Mouse (Mus musculus) skeletal muscle tissue, adult 2 months (tissue): ENCODE measurements around the gene Cacnb2.

Source experiments
- DNase-seq: peaks from one replicate; pipeline ENCODE4 v3.0.0-alpha.2; 2012; ENCODE audit warnings: low read depth, low spot score

Gene Cacnb2

DNA sequence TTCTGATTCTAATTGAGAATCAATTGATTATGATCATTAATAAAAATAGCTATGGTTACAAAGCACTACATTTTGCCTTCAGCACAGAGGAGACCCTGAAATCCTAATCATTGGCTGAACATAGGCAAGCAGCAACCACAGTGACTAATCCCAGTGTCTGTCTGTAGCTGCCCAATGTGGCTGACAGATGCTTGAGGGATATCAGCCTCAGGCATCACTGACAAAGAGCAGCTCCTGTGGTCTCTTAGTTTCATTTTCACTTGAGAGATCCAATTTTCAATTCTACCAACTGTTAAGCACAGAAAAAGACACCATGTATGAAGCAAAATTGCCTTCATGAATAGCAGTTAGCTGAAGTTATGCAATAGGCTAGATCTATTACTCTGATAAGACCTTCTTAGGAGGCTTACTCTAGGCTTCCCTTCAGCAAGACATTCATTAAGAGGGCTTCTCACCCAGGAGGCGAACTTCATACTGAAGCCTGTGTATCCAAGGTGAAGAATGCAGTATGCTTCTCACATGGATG is 358.1 kb downstream of the Cacnb2 start:
- no peak for DNase-seq

DNA sequence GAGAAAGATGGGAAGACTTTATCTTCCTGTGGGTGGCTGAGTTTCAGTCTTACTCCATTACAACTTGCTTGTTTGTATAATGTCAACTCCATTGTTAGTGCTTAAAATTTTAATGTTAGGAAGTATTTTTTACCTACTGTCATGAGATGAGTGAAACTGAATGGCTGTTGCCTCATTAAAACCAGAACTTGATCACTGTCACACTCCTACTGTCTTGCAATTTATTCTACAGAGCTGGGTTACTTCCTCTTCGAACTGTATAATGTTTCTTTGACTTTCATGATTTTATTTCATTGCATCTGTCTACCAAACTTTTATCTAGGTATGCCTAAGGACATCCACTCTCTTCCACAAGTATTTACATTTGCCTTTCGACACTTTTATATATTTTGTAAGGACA is 358.6 kb downstream of the Cacnb2 start:
- DNase-seq, result no peak

DNA sequence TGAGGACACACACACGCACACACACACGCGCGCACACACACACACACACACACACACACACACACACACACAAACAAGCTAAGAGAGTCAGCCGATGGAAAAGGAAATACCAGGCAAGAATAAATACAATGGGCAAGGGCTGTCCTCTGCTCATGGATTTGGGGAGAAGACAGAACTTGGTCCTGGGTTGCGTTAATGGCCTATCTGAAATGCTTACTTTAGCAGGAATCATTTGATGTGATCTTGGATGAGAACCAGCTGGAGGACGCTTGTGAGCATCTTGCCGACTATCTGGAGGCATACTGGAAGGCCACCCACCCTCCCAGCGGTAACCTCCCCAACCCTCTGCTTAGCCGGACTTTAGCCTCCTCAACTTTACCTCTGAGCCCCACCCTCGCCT is 381.1 kb downstream of the Cacnb2 start:
- no peak for DNase-seq

DNA sequence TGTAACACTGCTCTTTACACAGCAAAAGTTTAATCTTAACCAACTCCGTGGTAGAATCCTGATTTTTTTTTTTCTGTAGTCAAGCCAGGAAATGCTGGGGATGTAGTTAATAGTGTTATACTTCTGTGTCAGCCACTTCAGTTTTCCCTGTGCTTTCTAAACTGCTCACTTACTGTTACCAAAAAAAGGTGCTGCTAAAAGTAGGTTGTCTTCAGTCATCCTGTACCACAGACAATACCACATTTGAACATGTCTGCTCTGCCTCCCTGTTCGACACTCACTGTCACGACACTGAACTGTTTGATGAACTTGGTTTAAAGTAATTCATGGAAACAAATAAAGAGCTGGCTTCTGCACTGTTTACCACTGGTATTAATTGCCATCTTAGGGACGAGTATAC is 385.6 kb downstream of the Cacnb2 start:
- no peak for DNase-seq

DNA sequence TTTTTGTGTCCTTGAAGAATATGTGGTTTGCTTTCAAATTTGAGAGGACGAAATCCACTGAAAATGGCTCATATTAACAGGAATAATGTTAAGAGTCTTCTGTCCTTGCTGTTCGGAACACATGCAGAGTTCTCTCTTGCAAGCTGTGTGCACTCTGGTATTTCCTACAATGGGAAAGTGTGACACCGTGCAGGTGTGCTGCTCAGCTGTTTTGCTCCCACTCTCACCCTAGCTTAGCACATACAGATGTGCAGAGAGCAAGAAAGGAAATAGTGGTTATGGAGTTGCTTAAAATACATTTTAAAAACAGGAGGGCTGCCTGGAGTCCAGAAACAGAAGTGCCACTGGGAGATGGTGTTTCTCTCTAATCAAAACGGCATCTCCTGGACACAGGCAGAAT is 386.5 kb downstream of the Cacnb2 start:
- no peak for DNase-seq

DNA sequence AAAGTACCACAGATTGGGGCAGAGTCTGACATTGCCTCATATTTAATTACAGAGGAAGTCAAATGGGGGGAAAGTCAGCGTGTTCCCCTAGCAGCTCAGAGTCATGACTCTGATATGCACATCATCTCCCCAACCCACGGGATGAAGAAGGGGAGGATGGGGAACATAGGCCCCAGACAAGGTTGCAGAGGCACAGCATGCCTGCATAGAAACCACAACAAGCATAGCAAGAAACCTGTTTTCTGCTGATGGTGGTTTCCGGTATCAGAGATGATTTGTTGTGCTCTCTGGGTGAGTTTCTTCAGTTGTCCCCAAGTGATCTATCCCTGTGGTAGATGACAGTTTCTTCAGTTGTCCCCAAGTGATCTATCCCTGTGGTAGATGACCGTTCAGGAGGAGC is 389.6 kb downstream of the Cacnb2 start:
- no peak for DNase-seq

DNA sequence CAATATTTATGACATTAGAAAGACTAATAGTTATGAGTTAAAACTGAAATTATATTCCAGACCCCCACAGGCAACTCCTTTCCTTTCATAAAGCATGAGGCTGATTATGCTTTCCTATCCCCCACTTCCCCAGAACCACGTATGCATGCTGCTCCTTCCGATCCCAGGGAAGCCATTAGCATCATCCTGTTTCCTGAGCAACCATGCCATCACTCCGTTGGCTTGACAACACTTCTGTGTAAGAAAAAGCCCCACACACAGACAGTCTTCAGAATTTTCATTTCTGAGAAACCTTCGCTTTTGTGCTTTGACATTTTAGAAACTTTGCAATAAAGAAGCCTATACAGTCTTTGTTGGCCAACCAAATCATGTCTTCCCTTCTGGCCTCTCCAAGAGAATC is 393.1 kb downstream of the Cacnb2 start:
- DNase-seq, result no peak

DNA sequence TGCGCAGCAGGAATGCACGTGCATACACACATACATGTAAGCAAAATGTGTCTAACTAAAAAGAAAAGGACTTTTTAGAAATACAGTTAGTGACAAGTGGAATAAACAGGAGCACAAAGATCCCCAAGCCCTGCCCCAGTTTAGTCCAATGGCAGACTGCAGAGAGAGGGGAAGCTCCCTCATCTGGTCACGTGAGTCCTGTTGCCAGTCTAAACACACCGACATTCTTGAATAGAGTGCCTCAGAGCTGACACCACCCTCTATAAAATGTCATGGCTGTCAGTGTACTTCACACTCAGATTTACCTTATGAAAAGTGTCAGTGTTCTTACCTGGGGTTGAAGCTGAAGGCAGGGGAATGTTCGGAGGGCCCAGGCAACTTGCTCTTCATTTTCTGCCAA is 394.9 kb downstream of the Cacnb2 start:
- DNase-seq, result no peak

DNA sequence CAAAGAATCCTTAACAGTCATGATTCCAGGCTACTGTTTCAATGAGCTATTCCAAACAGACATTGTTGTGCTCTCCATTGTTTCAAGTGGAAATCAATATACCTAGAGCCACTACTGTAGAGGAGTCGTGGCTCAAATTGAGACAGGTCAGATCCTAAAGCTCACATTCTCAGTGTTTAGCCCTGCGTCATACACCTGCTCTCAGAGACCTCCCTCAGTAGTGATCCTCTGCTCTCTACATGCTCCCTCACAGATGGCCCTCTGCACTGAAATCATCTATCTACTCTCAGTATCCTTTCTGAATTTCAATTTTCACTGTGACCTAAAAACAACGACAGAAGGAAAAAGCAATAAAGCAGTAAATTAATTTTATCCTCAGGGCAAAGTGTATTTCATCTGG is 404.6 kb downstream of the Cacnb2 start:
- DNase-seq, result no peak

DNA sequence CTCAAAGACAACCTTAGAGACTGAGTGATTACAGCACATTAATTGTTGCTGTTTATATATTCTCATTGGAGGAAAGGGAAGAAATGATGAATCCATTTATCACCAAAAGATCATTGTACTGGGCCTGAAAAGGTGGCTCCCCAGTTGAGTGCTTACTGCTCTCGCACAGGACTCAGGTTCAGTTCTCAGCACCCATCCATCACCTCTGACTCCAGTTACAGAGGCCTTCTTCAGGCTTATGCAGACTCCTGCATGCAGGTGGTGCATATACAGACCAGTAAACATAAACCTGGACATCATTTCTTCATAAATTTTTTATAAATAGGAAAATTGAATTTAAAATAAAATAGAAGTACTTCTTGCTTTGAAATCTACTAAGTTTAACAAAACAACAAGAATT is 405.2 kb downstream of the Cacnb2 start:
- DNase-seq, result no peak

DNA sequence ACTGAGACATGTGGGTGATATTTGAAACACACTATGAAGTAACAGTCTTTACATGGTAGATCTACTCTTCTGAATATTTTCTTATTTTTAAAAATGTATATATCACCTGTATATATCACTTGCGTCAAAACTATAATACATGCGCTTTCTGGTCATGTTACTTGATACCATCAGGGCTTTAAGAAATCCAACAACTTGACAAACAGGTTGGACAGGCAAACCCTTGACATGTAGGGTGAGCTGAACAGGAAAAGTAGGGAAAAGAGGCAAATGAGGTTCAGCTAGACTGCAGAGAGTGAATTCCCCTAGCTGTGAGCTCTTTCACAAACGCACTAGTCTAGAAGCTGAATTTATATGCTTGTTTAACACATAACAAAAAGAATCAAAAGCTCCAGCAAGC is 423.9 kb downstream of the Cacnb2 start:
- DNase-seq, result no peak

DNA sequence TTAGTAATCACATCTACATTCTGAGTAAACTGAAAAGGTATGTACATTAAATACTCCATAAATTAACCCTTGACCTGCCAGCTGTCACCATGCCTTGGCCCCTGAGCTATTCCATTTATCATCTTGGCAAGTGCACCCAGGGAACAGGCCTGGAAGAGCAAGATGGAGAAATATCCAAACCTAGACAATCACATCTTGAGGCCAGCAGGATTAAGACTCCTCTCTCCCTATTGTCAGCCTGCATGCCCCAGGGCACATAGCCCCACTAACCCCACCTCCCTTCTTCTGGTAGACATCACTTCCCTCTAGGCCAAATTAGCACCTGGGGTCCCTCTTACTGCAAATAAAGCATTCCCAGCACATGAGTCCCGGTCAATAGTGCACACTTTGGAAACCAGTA is 424.9 kb downstream of the Cacnb2 start:
- DNase-seq, result no peak
